Mouse (Mus musculus) CH12.LX (cell line): Measurements from ENCODE around the gene Prkd3. TPM values are rescaled to one million over a fixed set of nuclear protein-coding genes. Genes with fewer than 3 reads are reported as not detected.

Experiments used
- DNase-seq: peaks from one replicate; pipeline ENCODE4 v3.0.0-alpha.2; 2013; ENCODE audit errors: extremely low read depth
- H3K27ac ChIP-seq: 2 replicates; pipeline ENCODE4 v1.5.1; 2012; ENCODE audit warnings: low read depth, mild to moderate bottlenecking, control low read depth, moderate library complexity; ENCODE audit not compliant: insufficient read depth
- H3K27me3 ChIP-seq: replicated peaks from 2 replicates; pipeline ENCODE3; 2012; ENCODE audit warnings: inconsistent platforms
- H3K36me3 ChIP-seq, 2 experiments: replicated peaks in 1 of 2; 2 replicates each; pipeline versions ENCODE3 to v1.6.1; 2012; ENCODE audit warnings: inconsistent platforms in 1 of 2, low read length in 1 of 2, mild to moderate bottlenecking in 1 of 2, mixed read lengths in 1 of 2, moderate library complexity in 1 of 2; ENCODE audit not compliant: control insufficient read depth in 1 of 2, insufficient read depth in 1 of 2
- H3K4me1 ChIP-seq, 2 experiments: 2 replicates each; pipeline ENCODE4 v1.6.1; 2012; ENCODE audit warnings: inconsistent platforms in 1 of 2, moderate library complexity in 1 of 2; ENCODE audit not compliant: insufficient read depth in 2 of 2, control insufficient read depth in 1 of 2
- H3K4me2 ChIP-seq: 2 replicates; pipeline ENCODE4 v1.6.1; 2012; ENCODE audit warnings: low read depth, mild to moderate bottlenecking, control low read depth; ENCODE audit not compliant: poor library complexity, insufficient read depth, severe bottlenecking
- H3K4me3 ChIP-seq, 3 experiments: fragments of 150-350 bp in 1 of 3; sonication (generic) in 1 of 3; replicated peaks in 1 of 3; 2 replicates each; pipeline versions ENCODE3 to v1.5.1; 2011 to 2012; ENCODE audit warnings: low read depth in 2 of 3, low read length in 2 of 3, mild to moderate bottlenecking in 2 of 3, moderate library complexity in 2 of 3, control low read depth in 1 of 3, improper control_type of control experiment in 1 of 3, inconsistent platforms in 1 of 3, mixed read lengths in 1 of 3; ENCODE audit not compliant: poor library complexity in 1 of 3
- H3K79me2 ChIP-seq: replicated peaks from 2 replicates; pipeline ENCODE4 v1.6.1; 2012; ENCODE audit warnings: mild to moderate bottlenecking, moderate library complexity; ENCODE audit not compliant: control insufficient read depth, poor library complexity, insufficient read depth, severe bottlenecking; ENCODE audit errors: extremely low read depth
- H3K9ac ChIP-seq: 2 replicates; pipeline ENCODE4 v1.6.1; 2012; ENCODE audit warnings: low read depth, mild to moderate bottlenecking, control low read depth, moderate library complexity; ENCODE audit not compliant: insufficient read depth
- H3K9me3 ChIP-seq: replicated peaks from 2 replicates; pipeline ENCODE3; 2012; ENCODE audit warnings: low read length, inconsistent platforms, mixed read lengths
- CHD1 ChIP-seq: IDR thresholded peaks from 2 replicates; pipeline ENCODE4 v1.6.1; 2012; ENCODE audit warnings: low read depth, low read length, improper control_type of control experiment, inconsistent platforms
- CHD2 ChIP-seq: IDR thresholded peaks from 2 replicates; pipeline ENCODE4 v1.6.1; 2011; ENCODE audit warnings: low read length, improper control_type of control experiment
- CTCF ChIP-seq, 2 experiments: IDR thresholded peaks in 1 of 2; conservative IDR thresholded peaks in 1 of 2; 2 replicates each; pipeline ENCODE4 v1.5.1; 2011 to 2012; ENCODE audit warnings: low read depth in 2 of 2, low read length in 2 of 2, improper control_type of control experiment in 1 of 2, inconsistent platforms in 1 of 2, mild to moderate bottlenecking in 1 of 2, moderate library complexity in 1 of 2
- E2F4 ChIP-seq: IDR thresholded peaks from 2 replicates; pipeline ENCODE4 v1.6.1; 2011; ENCODE audit warnings: low read depth, low read length, improper control_type of control experiment; ENCODE audit not compliant: insufficient replicate concordance
- GABPA ChIP-seq: IDR thresholded peaks from 2 replicates; pipeline ENCODE4 v1.6.1; 2012; ENCODE audit warnings: low read depth, low read length, improper control_type of control experiment, inconsistent platforms; ENCODE audit not compliant: insufficient replicate concordance
- IRF4 ChIP-seq: IDR thresholded peaks from 2 replicates; pipeline ENCODE4 v1.6.1; 2014; ENCODE audit warnings: low read depth, mild to moderate bottlenecking, inconsistent platforms, low read length, improper control_type of control experiment
- JUN ChIP-seq: IDR thresholded peaks from 2 replicates; pipeline ENCODE4 v1.6.1; 2011; ENCODE audit warnings: low read depth, mild to moderate bottlenecking, low read length, improper control_type of control experiment, moderate library complexity; ENCODE audit not compliant: insufficient read depth
- JUND ChIP-seq: conservative IDR thresholded peaks from 2 replicates; pipeline ENCODE4 v1.6.1; 2011; ENCODE audit warnings: low read depth, low read length, improper control_type of control experiment
- MAFK ChIP-seq: IDR thresholded peaks from 2 replicates; pipeline ENCODE4 v1.6.1; 2011; ENCODE audit warnings: low read length, improper control_type of control experiment; ENCODE audit not compliant: insufficient replicate concordance
- MAZ ChIP-seq: IDR thresholded peaks from 2 replicates; pipeline ENCODE4 v1.6.1; 2012; ENCODE audit warnings: low read depth, mild to moderate bottlenecking, inconsistent platforms, low read length, improper control_type of control experiment, moderate library complexity
- MEF2A ChIP-seq: IDR thresholded peaks from 2 replicates; pipeline ENCODE4 v1.6.1; 2014; ENCODE audit warnings: low read depth, mild to moderate bottlenecking, inconsistent platforms, low read length, improper control_type of control experiment, borderline replicate concordance
- MXI1 ChIP-seq: IDR thresholded peaks from 2 replicates; pipeline ENCODE4 v1.6.1; 2011; ENCODE audit warnings: mild to moderate bottlenecking, low read depth, low read length, improper control_type of control experiment
- MYC ChIP-seq: IDR thresholded peaks from 2 replicates; pipeline ENCODE4 v1.6.1; 2011; ENCODE audit warnings: low read depth, mild to moderate bottlenecking, improper control_type of control experiment, low read length
- PAX5 ChIP-seq: IDR thresholded peaks from 2 replicates; pipeline ENCODE4 v1.6.1; 2012; ENCODE audit warnings: low read length, inconsistent platforms, mixed read lengths
- POLR2A ChIP-seq: IDR thresholded peaks from 2 replicates; pipeline ENCODE4 v1.6.1; 2011; ENCODE audit warnings: low read depth, mild to moderate bottlenecking, improper control_type of control experiment, low read length
- POLR2AphosphoS2 ChIP-seq: IDR thresholded peaks from 2 replicates; pipeline ENCODE4 v1.6.1; 2011; ENCODE audit warnings: low read depth, low read length, improper control_type of control experiment
- SIN3A ChIP-seq: IDR thresholded peaks from 2 replicates; pipeline ENCODE4 v1.6.1; 2012; ENCODE audit warnings: low read length, improper control_type of control experiment, inconsistent platforms
- SMC3 ChIP-seq: IDR thresholded peaks from 2 replicates; pipeline ENCODE4 v1.6.1; 2011; ENCODE audit warnings: low read depth, low read length, improper control_type of control experiment
- UBTF ChIP-seq: IDR thresholded peaks from 2 replicates; pipeline ENCODE4 v1.6.1; 2012; ENCODE audit warnings: low read depth, mild to moderate bottlenecking, inconsistent platforms, low read length, improper control_type of control experiment, moderate library complexity
- USF1 ChIP-seq: IDR thresholded peaks from 2 replicates; pipeline ENCODE4 v1.6.1; 2014; ENCODE audit warnings: low read depth, mild to moderate bottlenecking, inconsistent platforms, low read length, improper control_type of control experiment
- USF2 ChIP-seq: conservative IDR thresholded peaks from 2 replicates; pipeline ENCODE4 v1.6.1; 2011; ENCODE audit warnings: low read depth, low read length, improper control_type of control experiment
- ZC3H11A ChIP-seq: IDR thresholded peaks from 2 replicates; pipeline ENCODE4 v1.6.1; 2012; ENCODE audit warnings: low read depth, mild to moderate bottlenecking, inconsistent platforms, low read length, improper control_type of control experiment
- ZMIZ1 ChIP-seq: IDR thresholded peaks from 2 replicates; pipeline ENCODE4 v1.6.1; 2012; ENCODE audit warnings: low read depth, mild to moderate bottlenecking, inconsistent platforms, low read length, improper control_type of control experiment
- dilution Hi-C: fragments of 300-500 bp; cut with MboI; formaldehyde crosslinking; loops from 2 replicates; pipeline ENCODE4 v1.14.3; 2020; ENCODE audit warnings: low sequenced_read_pairs; ENCODE audit not compliant: extremely low pct_unique_long_range_greater_than_20kb, extremely low pct_ligation_motif_present
- in situ Hi-C: fragments of 300-500 bp; cut with MboI; formaldehyde crosslinking; loops from 3 replicates; pipeline ENCODE4 v1.14.3; 2019; ENCODE audit warnings: low sequenced_read_pairs, low pct_ligation_motif_present, low pct_unique_long_range_greater_than_20kb, mixed read lengths
- polyA plus RNA-seq: library from polyadenylated mRNA; unstranded; fragments of >175 nt; gene quantifications from 2 replicates; pipeline ENCODE4 v1.2.1, GENCODE M21; 2012; ENCODE audit warnings: low read depth; ENCODE audit not compliant: insufficient read length
- total RNA-seq, 2 experiments: library from RNA; depleted of rRNA; stranded (reverse); fragments of 300-350 nt in 1 of 2; fragments of >200 nt in 1 of 2; gene quantifications; 2 replicates each; pipeline ENCODE4 v1.2.3; 2012 to 2014

The Prkd3 gene
- total and polyA plus RNA-seq, 3 experiments, result not detected

DNA sequence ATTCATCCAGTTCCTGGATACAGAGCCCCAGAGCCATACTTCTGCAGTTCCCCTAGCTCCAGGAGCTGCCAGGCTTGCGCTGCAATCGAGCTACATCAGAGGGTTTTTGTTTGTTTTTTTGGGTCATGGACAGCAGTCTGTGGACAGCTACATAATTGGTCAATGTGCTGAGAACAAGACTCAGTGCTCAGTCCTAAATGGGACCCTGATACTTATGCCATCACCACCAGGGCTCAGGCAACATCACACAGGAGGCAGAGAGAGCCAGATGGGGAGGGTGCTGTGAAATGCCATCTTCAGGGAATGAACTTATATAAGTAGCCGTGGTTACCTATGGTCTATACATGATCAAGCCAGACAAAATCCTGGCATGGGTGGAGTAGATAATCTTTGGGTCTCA, 52.1 kb downstream of the Prkd3 start:
- Histone ChIP-seq H3K36me3 (no peaks in the 10 kb centered on the region), H3K9me3 (no peaks in the 10 kb centered on the region), H3K79me2 (no peaks in the 10 kb centered on the region), H3K4me1 (no peaks in the 10 kb centered on the region; a peak in 1 of 4 replicates), H3K27me3 (no peaks in the 10 kb centered on the region), H3K27ac (no peak overlapping the region), H3K4me3 (no peak overlapping the region), H3K9ac (no peak overlapping the region), H3K4me2 (no peak overlapping the region)
- in situ Hi-C loops (no loop called here), dilution Hi-C loops (no loop called here)
- no peak for DNase-seq
- no peak for TF ChIP-seq UBTF
- TF ChIP-seq MAZ, result no peak
- no peak for TF ChIP-seq USF2
- TF ChIP-seq CTCF (conservative IDR thresholded peaks at IDR 0.05 in 1 of 2, IDR thresholded peaks at IDR 0.05 in 1 of 2; ENCODE audit: low read depth in 2 of 2, low read length in 2 of 2), result no peak
- no peak for TF ChIP-seq POLR2AphosphoS2
- TF ChIP-seq SMC3, result no peak
- no peak for TF ChIP-seq SIN3A

DNA sequence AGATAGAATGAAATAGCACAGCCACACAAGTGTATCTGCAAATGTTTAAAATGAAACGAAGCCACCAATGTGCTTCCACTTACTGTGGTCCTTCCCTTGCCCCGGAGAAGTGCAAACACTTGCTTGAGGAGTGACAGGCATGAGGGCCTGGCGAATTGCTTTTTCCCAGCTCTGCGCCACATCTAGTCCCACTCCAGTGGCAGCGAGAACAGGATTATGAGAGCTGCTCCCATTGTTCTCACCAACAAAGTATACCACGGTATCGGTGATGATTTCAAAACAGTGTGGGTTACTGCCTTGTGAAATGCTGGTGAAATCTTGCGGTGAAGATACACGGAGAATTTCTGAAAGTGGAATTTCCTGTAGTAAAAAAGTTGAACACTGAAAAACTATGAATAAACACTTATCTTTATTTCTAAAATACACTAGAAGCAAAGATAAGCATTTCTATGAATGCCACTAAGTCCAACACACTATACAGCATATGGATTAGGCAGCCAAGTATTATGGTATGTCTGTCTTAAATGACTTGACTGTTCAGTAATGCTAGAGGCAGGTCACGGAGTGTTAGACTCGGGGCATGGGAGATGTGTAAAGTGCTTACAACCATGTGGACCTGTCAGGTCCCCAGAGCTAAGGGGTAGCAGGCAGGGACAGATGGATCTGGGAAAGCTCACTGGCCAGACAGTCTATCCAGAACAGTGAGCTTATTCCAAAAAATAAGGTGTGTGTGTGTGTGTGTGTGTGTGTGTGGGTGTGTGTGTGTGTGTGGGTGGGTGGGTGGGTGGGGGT, 54.3 kb downstream of the Prkd3 start:
- no peak overlapping the region for H3K27ac ChIP-seq
- H3K36me3 ChIP-seq, result no peaks in the 10 kb centered on the region
- no peaks in the 10 kb centered on the region for H3K79me2 ChIP-seq
- H3K9me3 ChIP-seq, result no peaks in the 10 kb centered on the region
- TF ChIP-seq MXI1 (no peak), SMC3 (no peak), USF2 (no peak), PAX5 (no peak), MEF2A (no peak), E2F4 (no peak), USF1 (no peak), IRF4 (no peak), CHD1 (no peak), CTCF (conservative IDR thresholded peaks at IDR 0.05 in 1 of 2, IDR thresholded peaks at IDR 0.05 in 1 of 2; ENCODE audit: low read depth in 2 of 2, low read length in 2 of 2) (no peak), UBTF (no peak), MAFK (no peak), JUND (no peak), GABPA (no peak), ZC3H11A (no peak), ZMIZ1 (no peak), JUN (no peak), CHD2 (no peak), POLR2A (no peak), MYC (no peak)
- DNase-seq, result no peak
- H3K4me3 ChIP-seq, result no peak overlapping the region
- in situ Hi-C loops, result no loop called here
- H3K27me3 ChIP-seq, result no peaks in the 10 kb centered on the region
- H3K4me1 ChIP-seq, result peaks cover 0 to 3% of the 10 kb centered on the region in 2 experiments; a peak in 1 of 4 replicates
- dilution Hi-C loops, result no loop called here
- H3K4me2 ChIP-seq, result no peak overlapping the region
- no peak overlapping the region for H3K9ac ChIP-seq
